Mouse (Mus musculus) kidney, adult 2 months (tissue): ENCODE data around the gene Chd1. TPM values are rescaled to one million over a fixed set of nuclear protein-coding genes. Genes with fewer than 3 reads are reported as not detected.

Source experiments
- DNase-seq: peaks from one replicate; pipeline ENCODE4 v3.0.0; 2021
- H3K27ac ChIP-seq: fragments of 200-500 bp; 2 replicates; pipeline ENCODE4 v1.5.1; 2012; ENCODE audit warnings: low read depth, low read length, control low read depth, inconsistent platforms; ENCODE audit not compliant: insufficient read depth
- H3K27me3 ChIP-seq: fragments of 200-500 bp; replicated peaks from 2 replicates; pipeline ENCODE4 v1.6.1; 2012; ENCODE audit warnings: mild to moderate bottlenecking, moderate library complexity, low read length, inconsistent platforms; ENCODE audit not compliant: control insufficient read depth, insufficient read depth
- H3K36me3 ChIP-seq: fragments of 200-500 bp; 2 replicates; pipeline ENCODE4 v1.6.1; 2012; ENCODE audit warnings: mild to moderate bottlenecking, moderate library complexity, low read length, inconsistent platforms; ENCODE audit not compliant: control insufficient read depth, insufficient read depth
- H3K4me1 ChIP-seq: fragments of 200-500 bp; 2 replicates; pipeline ENCODE4 v1.6.1; 2011; ENCODE audit warnings: low read length; ENCODE audit not compliant: control insufficient read depth, insufficient read depth
- H3K4me3 ChIP-seq: fragments of 200-500 bp; 2 replicates; pipeline ENCODE4 v1.5.1; 2011; ENCODE audit warnings: mild to moderate bottlenecking, low read depth, low read length, control low read depth; ENCODE audit not compliant: insufficient read depth
- CTCF ChIP-seq: fragments of 200-500 bp; conservative IDR thresholded peaks from 2 replicates; pipeline ENCODE4 v1.5.1; 2011; ENCODE audit warnings: low read depth, mild to moderate bottlenecking, control low read depth, low read length, moderate library complexity, mixed read lengths; ENCODE audit not compliant: insufficient read depth, insufficient read length
- POLR2A ChIP-seq: fragments of 200-500 bp; IDR thresholded peaks from one replicate; pipeline ENCODE4 v1.6.1; 2011; ENCODE audit warnings: low read depth, low read length, control low read depth
- whole genome bisulfite sequencing: fragments of 180-500 bp; shearing (Covaris S2); methylation state at CpG from one replicate; pipeline ENCODE4 v1.1.7; 2018; 5-methylcytosine and 5-hydroxymethylcytosine counted together
- polyA plus RNA-seq: library from polyadenylated mRNA; depleted of rRNA; stranded (reverse); fragments of >200 nt; gene quantifications from 2 replicates; pipeline ENCODE4 v1.2.3, GENCODE M21; 2012

The Chd1 gene
- polyA plus RNA-seq, 1 experiment = 3.9 TPM

DNA sequence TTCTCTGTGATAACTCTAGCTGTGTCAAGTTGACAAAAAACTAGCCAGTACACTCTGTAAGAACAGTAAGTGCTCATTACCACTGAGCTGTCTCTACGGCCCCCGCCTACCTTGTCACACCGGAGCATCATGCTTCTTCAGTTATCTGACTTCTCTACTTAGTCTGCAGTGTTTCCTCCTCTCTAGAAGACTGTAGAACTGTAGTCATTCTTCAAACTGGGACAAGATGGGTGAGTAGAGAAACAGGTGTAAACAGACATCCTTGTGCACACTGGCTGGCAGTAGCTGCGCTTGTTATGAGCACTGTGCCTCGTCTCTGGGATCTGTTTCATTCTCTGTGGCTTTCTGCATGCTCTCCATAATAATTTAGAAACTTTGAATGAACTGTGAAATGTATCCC is 18.4 kb upstream of the Chd1 start:
- no peak for TF ChIP-seq CTCF
- no peak for TF ChIP-seq POLR2A
- Histone ChIP-seq H3K27me3 (no peaks in the 10 kb centered on the region; the same call in 1 of the 2 replicates), H3K27ac (no peak overlapping the region)

DNA sequence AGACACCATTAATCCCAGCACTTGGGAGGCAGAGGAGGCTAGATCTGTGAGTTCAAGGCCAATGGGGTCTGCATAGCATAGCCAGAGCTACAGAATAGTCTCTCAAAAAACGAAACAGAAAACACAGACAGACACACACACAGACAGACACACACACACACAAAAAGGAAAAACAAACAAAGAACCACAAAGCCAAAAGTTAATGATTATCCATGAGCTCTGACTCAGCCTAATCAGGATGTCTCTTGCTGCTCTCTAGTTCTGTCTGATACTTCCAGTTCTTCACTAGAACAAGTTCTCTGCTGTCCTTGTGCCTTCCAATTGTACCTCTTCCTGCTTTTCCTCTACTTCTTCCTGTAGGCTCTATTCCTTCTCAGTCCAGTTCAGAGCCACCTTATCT is 14.5 kb upstream of the Chd1 start:
- 67% methylated on average over 1 of the region's 1 CpGs for WGBS
- no peak overlapping the region for H3K27ac ChIP-seq
- no peaks in the 10 kb centered on the region for H3K4me1 ChIP-seq
- no peaks in the 10 kb centered on the region for H3K36me3 ChIP-seq
- TF ChIP-seq POLR2A = no peak
- no peak for TF ChIP-seq CTCF
- H3K4me3 ChIP-seq = no peak overlapping the region
- peak; percentile 36 for DNase-seq
- H3K27me3 ChIP-seq = no peaks in the 10 kb centered on the region

More for the DNA sequence above, 18.4 kb upstream of the Chd1 start:
- 86% methylated on average over 5 of the region's 5 CpGs for WGBS
- Histone ChIP-seq H3K4me3 (no peak overlapping the region), H3K4me1 (no peaks in the 10 kb centered on the region), H3K36me3 (no peaks in the 10 kb centered on the region)
- no peak for DNase-seq

DNA sequence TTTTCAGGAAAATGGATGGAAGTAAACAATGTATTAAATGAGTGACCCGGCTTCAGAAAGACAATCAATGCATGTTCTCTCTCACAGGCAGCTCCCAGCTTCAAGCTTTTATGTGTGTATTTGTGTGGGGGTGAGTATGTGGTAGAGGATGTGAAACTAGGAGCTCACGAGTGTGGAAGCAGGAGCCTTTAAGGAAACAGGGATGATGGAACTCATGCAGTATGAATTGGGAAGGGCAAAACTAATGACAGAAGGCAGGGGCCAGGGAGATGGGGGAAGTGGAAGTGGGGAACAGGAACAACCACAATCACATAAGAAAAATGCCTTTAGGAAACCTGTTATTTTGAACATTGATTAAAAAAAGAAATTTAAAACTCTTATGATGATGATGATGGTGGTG is 9.2 kb upstream of the Chd1 start:
- DNase-seq = no peak
- Histone ChIP-seq H3K27me3 (no peaks in the 10 kb centered on the region), H3K4me1 (no peaks in the 10 kb centered on the region), H3K36me3 (no peaks in the 10 kb centered on the region), H3K4me3 (no peak overlapping the region), H3K27ac (no peak overlapping the region)
- TF ChIP-seq CTCF (no peak), POLR2A (no peak)
- whole genome bisulfite sequencing = 72% methylated on average over 2 of the region's 2 CpGs

DNA sequence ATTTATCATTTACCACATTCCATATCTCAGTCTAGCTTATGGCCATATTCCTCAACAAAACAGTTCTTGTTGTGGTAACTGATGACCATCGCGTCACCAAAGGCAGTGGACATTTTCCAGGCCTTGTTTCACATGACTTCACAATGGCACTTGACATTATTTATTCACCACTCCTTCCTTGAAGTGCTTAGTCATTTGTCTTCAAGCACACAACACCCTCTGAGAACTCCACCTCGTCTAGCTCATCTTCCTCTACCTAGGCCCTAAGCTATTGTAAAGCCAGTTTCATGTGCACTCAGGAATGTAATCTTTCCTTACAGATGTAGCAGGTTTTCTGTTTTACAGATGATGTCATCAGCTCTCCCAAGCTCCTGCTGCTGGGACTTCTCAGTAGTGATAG is 5.8 kb upstream of the Chd1 start:
- Histone ChIP-seq H3K27me3 (no peaks in the 10 kb centered on the region), H3K4me1 (peaks cover 2% of the 10 kb centered on the region; the same call in 1 of the 2 replicates), H3K27ac (no peak overlapping the region), H3K36me3 (no peaks in the 10 kb centered on the region), H3K4me3 (no peak overlapping the region)
- 74% methylated on average over 3 of the region's 3 CpGs for WGBS
- DNase-seq = no peak
- TF ChIP-seq CTCF (no peak), POLR2A (no peak)

DNA sequence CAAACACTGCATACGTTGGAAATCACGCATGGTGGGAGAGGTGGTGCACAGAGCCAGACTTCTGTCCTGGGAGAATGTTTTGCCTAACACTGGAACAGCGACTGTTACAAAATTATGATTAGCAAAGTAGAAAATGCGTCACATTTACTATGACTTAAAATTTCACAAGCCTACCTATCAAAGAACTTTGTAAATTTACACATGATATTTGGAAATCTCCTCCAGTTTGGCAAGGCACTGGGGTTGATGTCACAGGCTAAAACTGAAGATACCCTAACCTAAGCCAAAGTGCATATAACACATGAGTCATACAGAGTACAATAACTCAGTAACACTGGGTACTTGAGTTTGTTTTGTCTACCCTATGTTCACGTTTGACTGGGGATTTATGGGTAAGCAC is 3.3 kb upstream of the Chd1 start:
- Histone ChIP-seq H3K27ac (no peak overlapping the region), H3K4me3 (no peak overlapping the region), H3K27me3 (no peaks in the 10 kb centered on the region), H3K4me1 (peaks cover 2% of the 10 kb centered on the region; the same call in 1 of the 2 replicates), H3K36me3 (no peaks in the 10 kb centered on the region)
- DNase-seq = no peak
- WGBS = 91% methylated on average over 5 of the region's 5 CpGs
- no peak for TF ChIP-seq CTCF
- TF ChIP-seq POLR2A = no peak

DNA sequence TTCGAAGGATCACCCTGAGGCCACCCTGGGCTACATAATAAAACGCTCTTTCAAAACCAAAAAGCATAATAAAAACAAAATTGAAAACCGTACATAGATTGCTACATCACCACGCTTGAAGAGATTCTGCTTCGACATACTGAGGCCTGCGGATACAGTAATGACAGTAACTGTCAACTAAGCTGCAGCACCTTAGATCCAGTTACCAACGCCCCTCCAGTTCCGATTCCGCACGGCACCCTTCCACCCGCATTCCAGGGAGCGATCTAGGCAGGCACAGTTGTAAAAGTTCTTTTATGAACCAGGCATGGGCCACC is 651 bp upstream of the Chd1 start:
- Histone ChIP-seq H3K4me3 (peak overlapping the region; percentile 69), H3K4me1 (peaks cover 2% of the 10 kb centered on the region; the same call in 1 of the 2 replicates), H3K36me3 (no peaks in the 10 kb centered on the region), H3K27ac (peak overlapping the region; percentile 98), H3K27me3 (no peaks in the 10 kb centered on the region)
- WGBS = 3% methylated on average over 12 of the region's 12 CpGs
- no peak for TF ChIP-seq CTCF
- TF ChIP-seq POLR2A = no peak
- DNase-seq = no peak

DNA sequence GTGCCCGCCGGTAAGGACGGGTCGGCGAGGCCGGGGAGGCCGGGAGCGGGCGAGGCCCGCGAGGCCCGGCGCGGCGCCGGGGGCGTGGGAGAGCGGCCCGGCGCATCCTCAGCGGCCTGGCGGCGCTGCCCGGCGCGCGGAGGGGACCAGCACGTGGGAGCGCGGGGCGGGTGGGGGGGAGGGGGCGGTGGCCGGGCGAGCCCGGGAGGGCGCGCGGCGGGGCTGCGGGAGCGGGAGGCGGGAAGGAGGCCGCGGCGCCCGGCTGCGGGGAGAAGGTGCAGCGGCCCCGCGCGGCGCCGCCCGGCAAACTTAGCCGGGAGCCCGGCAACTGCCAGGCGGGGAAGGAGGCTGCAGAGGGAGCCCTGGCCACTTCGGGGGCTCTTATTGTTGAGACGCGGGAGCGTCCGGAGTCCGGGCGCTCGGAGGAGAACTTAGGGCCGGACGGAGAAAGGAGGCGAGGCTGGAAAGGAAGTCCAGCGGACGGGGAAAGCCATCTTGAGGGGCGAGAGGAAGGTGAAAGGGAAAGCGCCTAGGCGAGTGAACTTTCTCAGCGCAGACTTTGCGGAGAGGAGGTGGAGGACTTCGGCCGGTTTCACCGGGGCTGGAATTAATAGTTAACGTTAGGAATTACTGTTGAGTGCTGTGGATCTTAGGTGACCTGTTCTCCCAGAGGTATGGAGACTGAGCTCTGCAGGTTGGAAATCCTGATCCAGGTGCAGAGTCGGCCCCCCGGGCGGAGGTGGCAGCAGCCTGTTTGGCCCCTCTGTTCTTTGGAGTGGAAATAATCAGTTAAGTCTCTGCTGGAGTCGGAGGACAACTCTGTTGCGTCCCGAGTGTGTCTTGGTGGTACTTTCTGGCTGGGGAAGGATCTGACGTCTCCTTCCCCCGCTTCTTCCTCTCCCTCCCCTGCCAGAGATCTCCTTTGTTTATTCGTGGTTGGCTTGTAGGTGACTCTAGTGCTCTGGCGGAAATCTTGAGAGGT is 827 bp downstream of the Chd1 start:
- Histone ChIP-seq H3K4me3 (peak overlapping the region; percentile 79), H3K36me3 (no peaks in the 10 kb centered on the region), H3K4me1 (peaks cover 2% of the 10 kb centered on the region; the same call in 1 of the 2 replicates), H3K27me3 (no peaks in the 10 kb centered on the region), H3K27ac (peak overlapping the region; percentile 94)
- TF ChIP-seq POLR2A (no peak), CTCF (no peak)
- peak; percentile 75 for DNase-seq
- WGBS = 1% methylated on average over 67 of the region's 89 CpGs
